Mouse (Mus musculus) embryonic fibroblast, embryonic 13.5 days (primary cell): ENCODE results near the gene Nrxn1.

Experiments used
- CTCF ChIP-seq: IDR thresholded peaks from 2 replicates; pipeline ENCODE4 v1.5.1; 2011; ENCODE audit warnings: mild to moderate bottlenecking, control low read depth, low read length, moderate library complexity, borderline replicate concordance; ENCODE audit not compliant: insufficient read depth
- POLR2A ChIP-seq: IDR thresholded peaks from 2 replicates; pipeline ENCODE4 v1.6.1; 2011; ENCODE audit warnings: low read depth, mild to moderate bottlenecking, control low read depth, low read length, moderate library complexity

- no peak for TF ChIP-seq CTCF
- no peak for TF ChIP-seq POLR2A
These were observed 976.6 kb downstream of the Nrxn1 start for GRCm38 (mm10) chr17:90116241-90116640.
